Mouse (Mus musculus): Measurements from ENCODE around the gene Ccdc28b.
A peak's percentile ranks its signal among the peaks of the same experiment; 100 is the strongest.

Ccdc28b gene

DNA sequence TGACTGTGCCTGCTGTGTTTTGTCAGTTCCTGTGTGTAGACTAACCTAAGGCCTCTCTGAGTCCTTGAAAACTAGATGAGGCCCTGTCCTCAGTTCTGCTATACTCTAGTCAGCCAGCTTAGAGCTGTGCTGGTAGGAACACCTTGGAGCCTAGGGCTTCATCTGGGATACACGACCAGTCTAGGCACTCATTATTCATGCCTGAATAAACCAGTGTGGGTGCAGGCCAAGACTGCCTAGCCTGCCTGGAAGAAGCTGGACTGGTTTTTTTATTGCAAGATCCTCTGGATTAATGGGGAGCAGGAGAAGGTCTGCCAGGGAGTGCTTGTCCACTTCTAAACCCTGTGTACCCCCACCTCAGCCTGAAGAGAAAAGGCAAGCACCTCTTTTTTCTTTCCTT lies 36.8 kb downstream of the Ccdc28b start:
- peak; percentile 71 for DNase-seq (ENCODE audit: extremely low read depth, low read depth, low spot score)

DNA sequence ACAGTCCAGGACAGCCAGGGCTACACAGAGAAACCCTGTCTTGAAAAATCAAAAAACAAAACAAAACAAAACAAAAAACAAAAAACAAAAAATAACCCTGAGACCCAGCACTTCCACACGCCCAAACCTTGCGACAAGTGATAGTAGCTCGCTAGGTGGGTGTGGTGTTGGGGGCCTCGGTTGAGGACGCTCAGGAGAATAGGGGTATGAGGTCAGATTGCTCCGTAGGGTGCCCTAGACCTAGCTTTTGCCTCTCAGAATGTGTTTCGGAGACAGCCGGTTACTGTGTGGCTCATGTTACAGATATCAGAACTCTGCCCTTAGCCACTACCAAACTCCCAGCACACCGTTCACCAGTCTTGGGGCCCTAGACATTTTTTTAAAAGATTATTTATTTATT lies 38.0 kb downstream of the Ccdc28b start:
- DNase-seq (ENCODE audit: extremely low read depth, low read depth, low spot score) = no peak

DNA sequence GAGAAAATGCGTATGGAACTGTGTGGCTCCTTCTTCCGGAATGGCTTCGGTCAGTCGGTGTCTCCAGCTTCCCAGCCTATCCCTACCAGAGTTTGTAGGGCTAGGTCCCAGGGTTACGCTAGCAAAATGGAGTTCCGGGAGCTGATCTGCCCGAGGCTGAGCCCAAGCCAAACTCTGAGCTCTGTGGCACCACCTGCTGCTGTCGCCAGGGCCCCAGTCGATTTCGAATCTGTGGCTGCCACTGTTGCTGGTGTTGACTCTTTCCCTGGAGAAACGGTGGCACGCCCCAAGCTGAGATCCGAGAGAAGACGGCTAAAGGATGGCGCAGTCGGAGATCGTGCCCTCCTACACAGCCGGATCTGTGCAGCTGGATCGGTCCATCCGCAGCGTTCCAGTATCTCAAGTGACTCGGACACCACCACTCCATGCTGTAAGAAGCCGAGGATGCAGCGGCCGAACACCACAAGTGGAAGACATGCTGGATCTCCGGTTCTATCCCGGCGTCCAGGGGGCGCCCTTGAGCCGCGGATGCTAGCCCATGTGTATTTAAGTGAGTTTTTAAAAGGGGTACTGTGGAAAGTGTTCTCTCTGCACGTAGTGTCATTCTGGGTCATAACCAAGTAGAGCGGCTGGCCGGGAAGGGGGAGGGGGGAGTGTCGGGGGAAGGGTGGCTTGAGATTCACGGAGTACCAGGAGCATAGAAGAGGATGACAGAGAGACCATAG lies 38.7 kb downstream of the Ccdc28b start:
- DNase-seq (ENCODE audit: extremely low read depth, low read depth, low spot score) = no peak

DNA sequence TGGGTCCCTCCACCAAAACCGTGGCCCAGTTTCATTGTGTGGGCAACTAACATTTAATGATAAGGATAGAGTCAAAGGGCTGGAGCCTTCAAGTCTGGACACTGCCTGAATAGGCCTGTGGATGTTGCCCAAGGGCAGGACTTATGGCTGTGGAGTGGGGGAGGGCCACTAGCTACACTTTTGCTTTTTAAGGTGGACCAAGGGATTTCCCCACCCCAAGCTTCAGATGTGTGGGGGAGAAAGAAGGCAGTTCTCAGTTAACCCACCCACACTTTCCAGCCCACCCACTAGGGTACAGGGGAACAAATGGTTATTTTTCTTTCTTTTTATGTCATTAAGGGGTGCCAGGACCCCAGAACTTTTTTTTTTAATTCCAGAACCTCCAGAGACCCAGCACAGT lies 39.4 kb downstream of the Ccdc28b start:
- no peak for DNase-seq (ENCODE audit: extremely low read depth, low read depth, low spot score)

DNA sequence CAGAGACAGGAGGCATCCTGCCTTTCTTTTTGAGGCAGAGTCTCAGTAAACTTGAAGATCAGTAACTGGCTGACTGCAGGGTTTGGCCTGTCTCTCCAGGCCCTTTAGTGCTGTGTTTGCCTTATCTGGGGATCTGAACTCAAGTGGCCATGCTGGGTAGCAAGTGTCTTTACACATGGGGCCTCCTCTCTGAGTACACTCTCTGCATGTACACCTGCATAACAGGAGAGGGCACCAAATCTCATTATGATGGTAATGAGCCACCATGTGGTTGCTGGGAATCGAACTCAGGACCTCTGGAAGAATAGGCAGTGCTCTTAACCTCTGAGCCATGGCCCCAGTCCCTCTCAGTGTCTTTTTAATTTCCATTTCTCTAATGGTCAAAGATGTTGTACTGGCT lies 41.5 kb downstream of the Ccdc28b start:
- DNase-seq (ENCODE audit: extremely low read depth, low read depth, low spot score) = no peak

DNA sequence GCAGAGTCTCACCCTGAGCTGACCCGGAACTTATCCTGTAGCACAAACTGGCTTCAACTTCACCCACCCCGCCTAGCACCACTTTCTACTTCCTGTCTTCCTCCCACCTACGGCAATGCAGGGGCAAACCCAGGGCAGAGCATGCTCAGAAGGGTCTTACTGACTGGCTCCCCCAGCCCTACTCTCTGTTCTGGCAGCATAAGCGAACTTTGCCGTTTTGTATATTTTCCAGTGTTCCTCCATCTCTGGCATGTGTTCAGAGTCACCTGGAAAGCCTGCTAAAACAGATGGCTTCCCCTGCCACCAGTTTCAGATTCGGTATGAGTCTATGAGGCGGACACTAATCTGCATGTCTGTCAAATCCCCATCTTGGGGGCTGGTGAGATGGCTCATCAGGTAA lies 43.4 kb downstream of the Ccdc28b start:
- DNase-seq (ENCODE audit: extremely low read depth, low read depth, low spot score) = no peak

DNA sequence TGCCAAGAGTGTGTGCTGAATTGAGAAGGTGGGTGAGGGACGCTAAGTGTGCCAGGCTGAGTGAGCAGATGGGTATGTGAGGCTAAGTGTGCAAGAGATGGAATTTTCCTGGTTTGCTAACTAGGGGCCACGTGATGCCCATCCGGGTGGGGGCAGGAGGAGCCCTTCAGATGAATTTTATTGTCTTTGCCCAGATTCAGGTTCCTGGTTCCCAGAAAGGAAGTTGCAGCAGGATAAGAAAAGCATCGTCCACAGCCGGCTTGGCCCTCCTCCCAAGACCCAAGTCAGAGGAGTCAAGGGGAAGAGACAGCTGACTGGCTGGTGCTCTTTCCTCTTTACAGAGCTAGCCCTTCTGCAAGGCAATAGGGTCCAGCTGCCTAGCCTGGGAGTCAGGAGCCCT lies 45.3 kb downstream of the Ccdc28b start, which contains the start of gene Fam167b:
TSS of gene Fam167b (minus strand) at position 84 of the 400 bp plus-strand sequence.
- DNase-seq (ENCODE audit: extremely low read depth, low read depth, low spot score) = no peak

DNA sequence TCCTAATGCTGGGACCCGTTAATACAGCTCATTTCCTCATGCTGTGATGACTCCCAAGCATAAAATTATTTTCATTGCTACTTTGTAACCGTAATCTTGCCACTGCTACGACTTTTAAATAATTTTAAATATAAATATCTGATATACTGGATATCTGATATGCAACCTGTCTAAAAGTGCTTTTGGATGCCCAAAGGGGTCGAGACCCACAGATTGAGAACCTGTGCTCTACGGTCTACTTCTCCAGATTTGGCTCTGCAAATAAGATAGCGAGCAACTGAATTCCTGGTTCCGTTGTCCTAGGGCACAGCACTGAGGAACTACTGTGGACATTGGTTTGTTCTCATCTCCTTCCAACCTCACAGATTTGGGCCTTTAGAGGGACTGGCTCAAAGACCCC lies 46.1 kb downstream of the Ccdc28b start:
- no peak for DNase-seq (ENCODE audit: extremely low read depth, low read depth, low spot score)

DNA sequence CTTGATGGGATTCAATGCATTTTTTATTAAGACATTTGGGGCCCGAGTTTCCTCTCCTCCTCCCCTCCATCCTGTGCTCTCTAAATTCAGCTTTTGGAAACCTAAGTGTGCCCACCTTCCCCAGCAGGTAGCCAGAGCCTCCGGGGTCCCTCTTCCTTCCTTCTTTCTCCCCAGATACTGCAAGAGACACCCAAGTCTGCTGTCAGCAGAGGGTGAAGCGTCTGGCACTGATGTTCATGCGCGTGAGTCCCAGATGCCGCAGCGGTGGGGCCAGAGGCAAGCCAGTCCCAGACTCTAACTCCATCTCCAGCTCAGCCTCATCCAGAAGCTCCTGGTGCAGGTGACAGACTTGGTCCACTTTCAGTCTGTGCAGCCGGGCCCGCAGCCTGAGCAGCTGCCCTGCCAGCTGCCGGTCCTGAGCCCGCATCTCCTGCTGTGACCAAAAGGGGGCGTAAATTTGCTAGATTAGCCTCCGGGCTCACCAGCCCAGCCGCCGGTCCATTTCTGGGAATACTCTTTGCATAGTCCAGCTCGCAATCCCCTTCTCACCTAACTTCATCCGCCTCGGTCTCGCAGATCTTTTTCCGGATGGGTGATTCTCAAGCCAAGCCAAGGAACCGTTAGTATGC lies 46.8 kb downstream of the Ccdc28b start:
- no peak for DNase-seq (ENCODE audit: extremely low read depth, low read depth, low spot score)

DNA sequence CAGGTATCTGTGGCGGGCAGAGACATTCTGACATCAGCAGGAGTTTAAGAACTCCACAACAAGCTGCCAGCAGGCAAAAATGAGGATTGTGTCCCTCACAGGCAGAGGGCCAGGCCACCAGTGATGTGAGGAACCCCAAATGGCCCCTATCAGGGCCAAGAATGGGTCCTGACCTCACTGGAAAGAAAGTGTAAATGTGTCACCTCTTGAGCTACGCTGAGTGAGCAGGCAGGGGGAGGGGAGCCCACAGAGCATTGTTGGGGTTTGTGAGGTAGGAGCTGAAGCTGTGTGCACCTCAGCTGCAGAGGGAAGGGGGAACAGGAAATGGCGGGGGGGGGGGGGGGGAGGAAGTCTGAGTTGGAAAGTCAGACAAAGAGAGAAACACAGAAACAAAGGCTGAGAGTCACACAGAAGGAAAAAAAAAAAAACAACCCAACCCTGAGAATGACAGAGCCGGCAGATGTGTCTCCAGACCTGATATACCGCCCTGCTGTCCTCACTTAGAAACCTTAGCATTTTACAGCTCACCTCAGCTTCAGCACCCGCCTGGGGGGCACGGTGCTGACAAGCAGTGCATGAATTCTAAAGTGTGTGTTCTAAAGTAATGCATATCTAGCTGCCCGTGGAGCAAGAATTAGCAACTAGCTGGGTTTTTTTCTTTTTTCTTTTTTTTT lies 48.4 kb downstream of the Ccdc28b start:
- no peak for DNase-seq (ENCODE audit: extremely low read depth, low read depth, low spot score)

DNA sequence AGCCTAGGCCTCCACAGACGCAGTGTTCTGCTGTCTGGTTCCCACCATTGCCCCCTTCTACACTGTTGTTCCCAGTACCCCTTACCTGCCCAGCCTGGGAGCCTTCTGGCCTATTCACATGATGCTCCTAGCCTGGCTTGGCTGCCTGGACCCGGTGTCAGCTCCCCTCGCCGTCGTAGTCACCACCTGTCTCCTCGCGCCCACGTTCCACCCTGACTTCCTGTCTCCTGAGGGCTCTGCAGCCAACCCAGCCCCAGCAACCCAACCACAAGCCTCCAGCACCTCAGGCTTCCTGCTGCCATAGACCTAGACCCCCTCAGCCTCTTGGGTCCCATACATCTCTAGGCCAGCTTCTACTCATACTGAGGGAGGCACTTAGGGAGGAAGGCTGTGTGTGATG lies 50.3 kb downstream of the Ccdc28b start, which contains the start of gene Lck:
TSS of gene Lck (minus strand) at position 212 of the 400 bp plus-strand sequence.
- no peak for DNase-seq (ENCODE audit: extremely low read depth, low read depth, low spot score)

DNA sequence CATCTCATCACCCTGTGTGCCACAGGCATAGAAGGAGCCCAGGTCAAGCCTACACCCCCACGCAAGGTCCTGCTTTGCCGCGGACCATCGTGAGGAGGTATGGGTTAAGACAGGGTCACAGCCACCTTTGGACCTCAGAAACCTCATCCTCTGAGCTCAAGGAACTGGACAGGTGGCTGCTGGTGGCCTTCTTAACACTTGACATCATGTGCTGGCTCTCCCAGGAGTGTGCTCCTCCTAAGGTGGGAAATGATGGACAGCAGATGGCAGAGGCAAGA lies 50.7 kb downstream of the Ccdc28b start:
- no peak for DNase-seq (ENCODE audit: extremely low read depth, low read depth, low spot score)

DNA sequence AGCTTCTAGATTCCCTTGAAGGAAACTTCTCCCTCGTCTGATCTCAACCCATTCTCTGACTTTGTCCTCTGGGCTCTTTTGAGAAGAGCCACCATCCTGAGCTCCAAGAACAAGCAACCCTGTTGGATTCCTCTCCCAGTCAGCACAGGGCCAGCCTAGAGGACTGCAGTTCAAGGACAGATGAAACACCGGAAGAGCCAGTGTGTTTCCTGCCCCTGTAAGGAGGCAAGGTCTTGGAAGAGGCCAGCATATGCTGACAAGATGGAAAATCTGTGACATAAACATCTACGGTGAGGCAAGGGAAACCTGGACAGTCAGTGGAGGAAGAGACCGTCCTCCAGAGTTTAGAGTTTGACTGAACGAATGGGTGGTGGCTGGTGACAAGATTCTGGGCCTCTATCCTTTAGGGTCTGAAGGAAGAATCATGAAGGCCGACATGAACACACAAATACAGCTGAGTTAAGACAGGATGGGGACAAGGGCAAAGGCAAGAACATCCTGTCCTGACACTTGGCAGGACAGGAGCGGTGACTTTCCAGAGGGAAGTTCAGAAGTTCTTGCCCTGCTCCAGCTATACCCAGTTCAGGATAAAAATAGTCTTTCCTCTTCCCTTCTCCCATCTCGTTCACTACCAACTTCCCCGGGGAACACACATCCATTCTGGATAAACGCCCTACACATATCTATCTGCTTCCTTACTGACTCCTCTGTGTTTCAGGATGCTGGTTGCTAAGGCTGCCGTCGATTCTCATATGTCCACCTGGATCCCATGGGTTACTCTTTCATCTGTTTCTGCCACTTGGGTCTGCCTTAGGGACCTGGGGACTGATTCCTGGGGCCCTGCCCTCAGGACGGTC lies 51.3 kb downstream of the Ccdc28b start:
- DNase-seq (ENCODE audit: extremely low read depth, low read depth, low spot score) = no peak

DNA sequence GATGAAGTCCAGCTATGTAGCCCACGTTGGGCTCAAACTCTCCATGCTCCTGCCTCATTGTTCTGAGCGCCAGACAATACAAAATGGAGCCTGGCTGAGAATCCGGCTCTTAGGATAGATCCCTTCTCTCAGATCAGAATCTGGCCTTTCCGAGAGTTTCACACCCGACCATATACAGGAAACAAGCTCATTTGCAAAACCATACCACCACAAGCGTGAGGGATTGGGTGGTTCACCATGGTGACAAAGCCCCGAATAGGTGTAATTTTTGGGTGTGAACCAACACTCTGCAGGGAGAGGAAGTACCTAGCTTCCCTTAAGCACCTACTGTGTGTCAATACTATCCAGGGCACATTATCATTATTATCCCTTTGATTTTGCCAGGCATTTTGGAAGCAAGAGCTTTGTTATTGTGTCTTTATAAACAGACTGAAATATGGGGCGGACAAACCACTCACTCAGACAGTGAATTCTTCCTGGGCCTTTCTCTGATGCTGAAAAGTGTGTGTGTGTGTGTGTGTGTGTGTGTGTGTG lies 52.1 kb downstream of the Ccdc28b start:
- no peak for DNase-seq (ENCODE audit: extremely low read depth, low read depth, low spot score)

DNA sequence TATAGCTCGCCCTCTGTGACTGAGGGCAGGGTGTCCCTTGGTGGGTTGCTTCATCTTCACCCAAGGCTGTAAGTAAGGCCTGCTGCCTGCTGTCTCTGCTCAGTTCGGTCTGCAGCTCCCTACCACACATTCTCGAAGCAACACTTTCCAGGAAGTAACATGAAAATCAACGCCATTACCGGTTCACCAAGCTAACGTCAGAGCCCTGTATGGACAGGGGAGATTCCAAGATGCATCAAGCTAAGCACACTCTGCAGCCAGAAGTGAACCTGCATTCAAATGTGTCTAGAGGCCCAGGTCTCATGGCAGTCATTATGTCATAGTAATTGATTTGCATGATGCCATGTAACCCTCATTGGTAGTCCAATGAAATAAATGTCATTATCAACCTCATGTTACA lies 53.7 kb downstream of the Ccdc28b start:
- no peak for DNase-seq (ENCODE audit: extremely low read depth, low read depth, low spot score)
